Mouse (Mus musculus) left cerebral cortex, adult 8-10 months (tissue): ENCODE measurements at regions not wholly inside any gene's neighbourhood (a gene's known extent, or its start where the extent isn't known, plus 50 kb on each side); places are given as distances from the start of the nearest gene placed in this dataset.

ENCODE experiments used
- DNase-seq, 2 experiments: peaks; one replicate each; pipeline ENCODE4 v3.0.0; 2022; ENCODE audit warnings: low spot score in 2 of 2

- DNase-seq, result no peak
These were observed 586.1 kb upstream of the Impad1 start for GRCm38 (mm10) chr4:5379215-5379614.

GRCm38 (mm10) chr4:5358274-5358673 is 565.1 kb upstream of the Impad1 start:
- DNase-seq, result no peak

DNA sequence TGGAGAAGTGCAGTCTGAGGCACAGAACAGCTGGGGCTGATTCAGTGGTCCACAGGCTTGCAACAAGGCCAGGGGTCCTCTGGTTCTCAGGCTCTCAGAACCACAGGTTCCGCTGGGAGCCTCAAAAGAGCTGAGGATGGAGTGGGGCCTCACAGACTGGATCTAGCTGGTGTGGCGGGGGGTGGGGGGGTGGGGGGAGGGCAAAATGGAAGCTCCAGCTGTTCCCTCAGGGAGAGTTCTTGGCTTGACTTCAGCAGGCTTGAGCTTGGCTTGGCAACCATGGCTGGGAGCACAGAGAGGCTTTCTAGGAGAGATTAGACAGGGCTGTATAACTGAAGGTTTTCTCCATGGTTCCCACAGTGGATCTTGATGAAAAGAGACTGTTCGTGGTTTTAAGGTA is 553.1 kb upstream of the Impad1 start:
- no peak for DNase-seq

GRCm38 (mm10) chr4:5344739-5345138 is 551.6 kb upstream of the Impad1 start:
- no peak for DNase-seq

DNA sequence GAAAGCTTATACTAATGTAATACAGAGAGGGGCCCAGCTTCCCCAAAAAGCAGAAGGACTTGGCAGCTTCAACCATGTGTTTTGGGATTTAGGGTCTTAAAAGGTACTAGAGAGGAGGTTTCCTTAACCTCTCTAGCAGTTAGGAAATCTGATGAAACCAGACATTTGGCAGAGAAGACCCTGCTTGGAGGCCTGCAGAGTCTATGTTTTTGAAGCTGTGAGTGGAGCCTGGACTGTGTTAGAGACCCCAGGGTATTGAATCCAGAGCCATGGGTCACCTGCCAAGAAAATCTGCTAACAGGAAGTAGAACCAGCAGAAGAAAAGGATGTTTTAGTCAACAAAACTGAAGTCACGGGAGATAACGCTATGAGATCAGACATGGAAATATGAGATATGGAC is 551.2 kb upstream of the Impad1 start:
- no peak for DNase-seq

DNA sequence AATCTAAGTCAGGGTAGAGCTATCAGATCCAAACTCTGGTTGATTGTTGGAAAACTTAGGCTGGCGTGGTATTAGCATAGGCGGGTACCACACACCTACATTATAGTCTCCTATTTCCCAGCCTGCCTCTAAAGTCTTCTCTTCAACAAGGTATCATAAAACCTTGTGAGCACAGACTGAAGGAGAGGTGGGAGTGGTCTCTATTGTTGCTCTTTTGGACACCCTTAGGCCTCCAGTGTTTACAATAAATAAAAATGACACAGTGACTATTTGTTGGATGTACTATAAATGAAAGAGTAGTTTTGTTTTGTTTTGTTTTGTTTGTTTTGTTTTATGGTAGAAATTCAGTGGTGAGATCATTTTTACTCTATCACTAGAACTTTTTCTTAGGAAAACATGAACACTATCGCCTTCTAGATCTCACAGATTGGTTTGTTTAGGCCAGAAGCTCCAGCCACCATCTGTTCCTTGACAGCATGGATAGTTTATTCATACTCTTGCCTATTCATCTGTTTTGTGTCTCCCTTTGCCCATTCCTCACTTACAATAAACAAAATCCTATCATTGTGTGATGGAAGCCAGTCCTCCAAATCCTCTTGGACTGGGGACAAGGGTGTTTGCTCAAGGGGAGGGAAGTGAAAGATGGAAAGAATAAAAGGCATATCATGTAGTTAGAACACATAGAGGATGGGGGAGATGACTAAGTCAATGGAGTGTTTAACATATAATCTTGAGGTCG is 544.2 kb upstream of the Impad1 start:
- no peak for DNase-seq

DNA sequence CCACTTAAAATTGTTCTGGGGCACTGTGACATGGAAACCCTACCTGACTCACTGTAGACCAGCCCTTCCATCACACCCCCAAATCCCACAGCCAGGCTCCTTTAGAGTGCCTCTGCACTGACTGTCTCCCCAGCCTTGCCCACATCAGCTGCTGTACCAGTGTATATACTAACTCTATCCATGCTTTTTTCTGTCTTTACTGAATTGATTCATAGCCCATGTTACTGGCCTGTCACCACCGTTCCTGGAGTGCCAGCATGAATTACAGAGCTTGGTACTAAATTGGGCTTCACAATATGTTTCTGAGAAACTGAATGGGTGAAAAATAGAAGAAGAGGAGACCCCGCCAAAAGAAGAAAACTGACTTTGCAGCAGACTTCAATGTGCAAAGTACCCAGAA is 541.9 kb upstream of the Impad1 start:
- DNase-seq, result no peak

GRCm38 (mm10) chr4:5328497-5329194 is 535.5 kb upstream of the Impad1 start:
- DNase-seq, result no peak

DNA sequence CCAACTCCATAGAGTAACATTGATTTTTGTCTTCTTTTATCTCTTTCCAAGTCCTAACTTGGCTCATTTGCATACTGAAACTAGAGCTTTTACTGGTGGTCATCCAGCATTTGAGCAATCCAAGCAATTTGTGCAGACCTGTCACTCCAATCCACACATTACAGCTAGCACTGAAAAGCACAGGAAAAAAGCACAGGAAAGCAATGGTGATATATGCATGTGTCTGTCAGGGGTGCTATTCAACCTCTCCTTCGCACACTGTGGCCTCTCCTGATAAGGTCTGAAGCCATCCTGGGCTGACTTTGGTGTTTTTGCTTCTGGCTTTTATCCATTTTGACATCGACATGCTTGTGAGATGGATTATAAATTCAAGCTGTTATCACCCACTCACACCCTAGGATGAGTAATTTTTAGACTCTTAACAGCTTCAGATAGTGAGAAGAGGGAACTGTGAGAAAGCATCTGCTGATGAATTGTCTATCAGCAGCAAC is 534.1 kb upstream of the Impad1 start:
- DNase-seq, result peak in 1 of 2 experiments; percentile 11

DNA sequence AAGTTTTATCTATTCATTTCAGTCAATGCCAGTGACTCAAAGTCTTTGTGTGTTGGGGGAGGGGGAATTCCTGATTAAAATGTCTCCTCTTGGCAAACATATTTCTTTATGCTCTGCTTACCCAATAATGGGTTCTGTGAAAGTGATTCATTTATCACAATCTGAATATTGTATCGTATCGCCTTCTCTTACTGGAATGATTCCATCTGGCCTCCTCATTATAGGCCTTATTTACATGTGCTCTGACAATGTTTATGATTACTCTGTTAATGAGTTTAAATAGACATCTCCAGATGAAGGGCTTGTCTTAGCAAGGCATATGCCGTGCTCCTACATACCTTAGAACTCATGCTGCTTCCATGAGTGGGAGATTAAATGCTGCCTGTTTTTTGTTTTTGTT is 508.3 kb upstream of the Impad1 start:
- no peak for DNase-seq

DNA sequence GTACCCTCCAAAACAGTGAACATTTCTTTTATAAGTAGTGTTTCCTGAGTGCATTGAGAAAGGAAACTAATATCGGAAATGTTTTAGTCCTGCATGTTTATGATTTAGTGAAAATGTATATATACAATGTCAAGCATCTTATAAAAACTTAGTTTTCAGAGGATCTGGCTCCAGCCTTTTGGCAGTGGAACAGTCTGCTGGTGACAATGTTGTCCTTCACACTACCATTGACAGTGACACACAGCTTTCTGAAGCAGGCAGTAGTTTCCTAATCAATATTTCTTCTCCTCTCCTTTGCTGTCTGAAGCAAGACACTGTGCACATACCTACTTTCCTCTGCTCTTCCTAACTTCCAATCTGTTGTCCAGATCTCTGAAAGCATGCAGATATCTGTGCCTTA is 507.9 kb upstream of the Impad1 start:
- DNase-seq, result no peak

DNA sequence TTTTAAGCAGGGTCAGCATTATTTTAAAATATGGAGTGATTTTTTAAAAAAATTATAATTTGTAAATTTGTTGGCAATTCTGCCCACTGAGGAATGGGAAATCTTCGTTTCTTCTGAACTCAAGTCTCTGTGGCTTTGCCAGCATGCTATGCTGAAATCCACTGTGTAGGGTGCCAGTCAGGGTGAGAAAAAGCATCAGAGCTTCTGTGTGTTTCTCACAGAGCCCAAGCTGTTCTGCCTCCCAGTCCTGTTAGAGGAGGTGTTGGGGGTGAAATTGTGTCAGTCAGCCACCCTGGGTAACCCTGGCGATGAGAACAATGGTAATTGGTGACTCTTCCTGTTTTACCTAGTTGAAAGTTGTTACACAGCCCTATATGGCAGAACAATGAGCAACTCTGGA is 506.1 kb upstream of the Impad1 start:
- no peak for DNase-seq

DNA sequence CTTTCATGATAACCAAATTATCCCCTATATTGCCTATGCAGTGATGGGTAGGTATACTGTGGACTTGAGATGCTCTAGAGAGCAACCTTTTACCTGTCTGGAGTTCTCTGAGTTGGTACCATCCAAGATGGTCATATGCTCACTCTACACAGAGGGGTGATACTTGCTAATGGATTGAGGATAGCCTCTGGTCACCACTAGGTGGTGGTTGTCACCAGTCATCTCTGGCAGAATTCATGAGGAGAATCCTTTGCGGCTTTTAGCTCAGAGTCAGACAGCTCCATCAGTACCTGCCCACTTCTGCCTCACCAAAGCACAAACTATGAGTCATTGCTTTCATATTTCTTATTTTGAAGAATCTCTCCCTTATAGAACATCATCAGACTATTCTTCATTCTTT is 500.9 kb upstream of the Impad1 start:
- DNase-seq, result no peak

DNA sequence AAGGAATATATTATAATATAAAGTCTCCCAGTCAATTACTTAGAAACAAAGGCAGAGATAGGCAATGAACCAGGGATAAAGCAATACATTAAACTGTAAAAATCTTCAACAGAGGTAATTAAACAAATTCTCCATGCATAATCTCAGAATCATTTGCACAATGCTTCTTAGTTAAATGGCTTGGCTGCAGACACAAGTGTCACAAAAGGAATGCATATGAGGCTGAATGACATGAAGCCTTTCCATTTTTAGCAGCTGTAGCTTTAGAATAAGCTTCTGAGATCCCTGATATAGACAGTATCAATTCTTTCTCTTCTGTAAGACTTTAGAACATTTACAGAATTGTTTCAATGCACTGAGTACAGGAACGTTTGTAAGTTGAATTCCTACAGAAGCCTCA is 483.0 kb upstream of the Impad1 start:
- DNase-seq, result no peak
